Comparison of ENCODE assay signal across 15 mouse cellular contexts in the genomic region with DNA sequence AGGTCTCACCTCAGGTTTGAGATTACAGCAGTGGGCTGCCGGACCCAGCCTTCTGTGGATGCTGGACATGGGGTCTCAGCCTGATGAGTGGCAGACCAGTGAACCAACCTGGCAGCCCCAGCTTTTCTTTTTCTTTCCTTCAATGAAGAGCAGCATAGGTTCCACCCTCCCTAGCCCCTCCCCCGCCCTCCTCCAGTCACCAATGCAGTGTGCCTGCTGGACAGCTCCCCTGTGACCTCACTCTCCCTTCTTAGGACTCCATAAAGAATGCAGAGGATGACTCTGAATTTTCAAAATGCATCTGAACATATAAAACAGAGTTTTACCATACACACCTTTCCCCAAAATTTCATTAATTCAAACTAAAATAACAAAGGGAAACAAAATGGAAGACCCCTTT. TPM values are rescaled to one million over a fixed set of nuclear protein-coding genes. Genes with fewer than 3 reads are reported as not detected.
"Had no signal": no experiment of that assay in that cellular context is flagged by ENCODE, and none has a peak within 500 bp of the region (broad histone marks: within the 10 kb centered on the region; RNA-seq: fewer than 3 reads in every experiment).

No protein-coding gene starts in this region.

- H3K27me3 ChIP-seq: liver, embryonic 15.5 days; neural tube, embryonic 15.5 days had no signal

- H3K4me1 ChIP-seq: liver, embryonic 15.5 days; megakaryocyte, embryonic 14.5 days had no signal

- H3K4me3 ChIP-seq: liver, embryonic 15.5 days; megakaryocyte, embryonic 14.5 days; neural tube, embryonic 15.5 days had no signal

- ATAC-seq: midbrain, embryonic 16.5 days had no signal

- H3K27ac ChIP-seq: liver, embryonic 15.5 days; macrophage; neural tube, embryonic 15.5 days had no signal

- H3K36me3 ChIP-seq: liver, embryonic 15.5 days; neural tube, embryonic 15.5 days had no signal

- H3K4me2 ChIP-seq: liver, embryonic 11.5 days; liver, embryonic 15.5 days; midbrain, embryonic 11.5 days; neural tube, embryonic 15.5 days had no signal

- H3K9ac ChIP-seq: liver, embryonic 15.5 days; neural tube, embryonic 15.5 days had no signal

- H3K9me3 ChIP-seq: liver, embryonic 15.5 days; megakaryocyte, embryonic 14.5 days; neural tube, embryonic 15.5 days had no signal

- DNase-seq: kidney, adult 8-10 months; left cerebral cortex, postnatal 4 days; lung, adult 2 months; lung, postnatal 14 days; right cerebral cortex, postnatal 4 days; spleen, adult 18-20 months; thymus, adult 18-20 months; thymus, postnatal 14 days had no signal

RNA-seq across cellular contexts. Expression of a gene that starts 33.8 kb away (rescaled TPM):
- polyA plus RNA-seq: macrophage had no signal
